Mouse (Mus musculus) G1E (cell line): ENCODE data around the gene Ric8b.

ENCODE experiments used
- CTCF ChIP-seq: IDR thresholded peaks from 2 replicates; pipeline ENCODE4 v1.5.1; 2012; ENCODE audit warnings: low read depth, low read length, inconsistent platforms, mixed read lengths
- GATA2 ChIP-seq: IDR thresholded peaks from 2 replicates; pipeline ENCODE4 v1.6.1; 2012; ENCODE audit warnings: low read depth, low read length, inconsistent platforms, borderline replicate concordance
- POLR2AphosphoS5 ChIP-seq: IDR thresholded peaks from 2 replicates; pipeline ENCODE4 v1.6.1; 2012; ENCODE audit warnings: low read depth, low read length, inconsistent platforms; ENCODE audit not compliant: insufficient replicate concordance
- TAL1 ChIP-seq: conservative IDR thresholded peaks from 2 replicates; pipeline ENCODE4 v1.6.1; 2012; ENCODE audit warnings: low read depth, low read length, inconsistent platforms, mixed read lengths

GRCm38 (mm10) chr10:85044191-85044711 is 126.8 kb downstream of the Ric8b start:
- TF ChIP-seq CTCF: no peak
- TF ChIP-seq TAL1: no peak
- TF ChIP-seq POLR2AphosphoS5: no peak
- no peak for TF ChIP-seq GATA2
